In genomic region chr15:34016397-34017156, GRCm38 (mm10) we compare ENCODE assay signal across 8 mouse cellular contexts.
DNase-seq lines count a peak whose midpoint lies in the region; ATAC-seq lines count a peak whose summit lies in the region.

No protein-coding gene starts in this region.

- no peak overlapping the region; the same call in 1 of the 2 replicates for H3K27ac ChIP-seq in forebrain, embryonic 10.5 days
- no peak overlapping the region for H3K27ac ChIP-seq in forebrain, embryonic 16.5 days (ENCODE audit: low read length)
- no peak overlapping the region for H3K27ac ChIP-seq in hindbrain, embryonic 15.5 days (replicated peaks)

- no peak overlapping the region for H3K4me2 ChIP-seq in forebrain, embryonic 16.5 days (ENCODE audit: low read length)
- peak overlapping the region; percentile 11; the same call in 1 of the 2 replicates for H3K4me2 ChIP-seq in hindbrain, embryonic 15.5 days

- H3K9ac ChIP-seq in forebrain, embryonic 16.5 days (replicated peaks; ENCODE audit: low read depth, low read length) = no peak overlapping the region
- no peak overlapping the region for H3K9ac ChIP-seq in hindbrain, embryonic 15.5 days

- no peaks in the 10 kb centered on the region for H3K9me3 ChIP-seq in forebrain, embryonic 10.5 days
- no peaks in the 10 kb centered on the region for H3K9me3 ChIP-seq in forebrain, embryonic 16.5 days (ENCODE audit: control insufficient read depth, low read length)
- H3K9me3 ChIP-seq in hindbrain, embryonic 15.5 days = no peaks in the 10 kb centered on the region

- no peaks in the 10 kb centered on the region for H3K27me3 ChIP-seq in forebrain, embryonic 10.5 days (ENCODE audit: poor library complexity, severe bottlenecking)
- H3K27me3 ChIP-seq in forebrain, embryonic 16.5 days (replicated peaks; ENCODE audit: control insufficient read depth, insufficient read depth, low read length) = no peaks in the 10 kb centered on the region
- no peaks in the 10 kb centered on the region for H3K27me3 ChIP-seq in hindbrain, embryonic 15.5 days

- H3K4me3 ChIP-seq in forebrain, embryonic 10.5 days = no peak overlapping the region
- H3K4me3 ChIP-seq in forebrain, embryonic 16.5 days (replicated peaks; ENCODE audit: low read length) = no peak overlapping the region
- H3K4me3 ChIP-seq in hindbrain, embryonic 15.5 days = no peak overlapping the region

- no peak for ATAC-seq in forebrain, embryonic 16.5 days
- peak; percentile 71 for ATAC-seq in hindbrain, embryonic 15.5 days (ENCODE audit: low FRiP score, low read depth)

- DNase-seq in forebrain, embryonic 10.5 days (ENCODE audit: extremely low spot score, low spot score) = peak; percentile 37
- DNase-seq in urinary bladder, postnatal 14 days (ENCODE audit: low spot score) = peak; percentile 64
- no peak for DNase-seq in urinary bladder, postnatal 10 days (ENCODE audit: low spot score)
- DNase-seq in embryo, embryonic 9.5 days (ENCODE audit: extremely low spot score) = peak; percentile 52
- DNase-seq in lung, postnatal 14 days = peak; percentile 41
- DNase-seq in right cerebral cortex, postnatal 14 days = peak; percentile 13

- no peaks in the 10 kb centered on the region for H3K4me1 ChIP-seq in forebrain, embryonic 10.5 days
- no peaks in the 10 kb centered on the region for H3K4me1 ChIP-seq in forebrain, embryonic 16.5 days (replicated peaks; ENCODE audit: control insufficient read depth, insufficient read depth, low read length)
- no peaks in the 10 kb centered on the region for H3K4me1 ChIP-seq in hindbrain, embryonic 15.5 days (replicated peaks)

- 49% methylated on average over 13 of the region's 13 CpGs for WGBS in forebrain, embryonic 10.5 days
- 55% methylated on average over 13 of the region's 13 CpGs for WGBS in forebrain, embryonic 16.5 days
- WGBS in hindbrain, embryonic 15.5 days = 50% methylated on average over 13 of the region's 13 CpGs

- H3K36me3 ChIP-seq in forebrain, embryonic 10.5 days (replicated peaks) = no peaks in the 10 kb centered on the region
- no peaks in the 10 kb centered on the region for H3K36me3 ChIP-seq in forebrain, embryonic 16.5 days (ENCODE audit: control insufficient read depth, insufficient read depth)
- H3K36me3 ChIP-seq in hindbrain, embryonic 15.5 days = no peaks in the 10 kb centered on the region
